In genomic region chr5:81794125-81794524, GRCm38 (mm10) we compare ENCODE assay signal across 25 mouse cellular contexts.
DNase-seq lines count a peak whose midpoint lies in the region; ATAC-seq lines count a peak whose summit lies in the region.
"Had no signal": no experiment of that assay in that cellular context is flagged by ENCODE, and none has a peak within 500 bp of the region (broad histone marks: within the 10 kb centered on the region; RNA-seq: fewer than 3 reads in every experiment).

No protein-coding gene starts in this region.

- no peaks in the 10 kb centered on the region for H3K9me3 ChIP-seq in embryonic facial prominence, embryonic 11.5 days (replicated peaks; ENCODE audit: control insufficient read depth, low read length)
- H3K9me3 ChIP-seq in embryonic facial prominence, embryonic 10.5 days = 0 out of 2 replicates have a peak, but pooled peaks cover 4% of the 10 kb centered on the region
- H3K9me3 ChIP-seq in hindbrain, embryonic 15.5 days = 0 out of 2 replicates have a peak, but pooled peaks cover 5% of the 10 kb centered on the region
- peaks cover 8% of the 10 kb centered on the region for H3K9me3 ChIP-seq in hindbrain, embryonic 10.5 days
- H3K9me3 ChIP-seq in neural tube, embryonic 11.5 days (ENCODE audit: control insufficient read depth, low read length) = no peaks in the 10 kb centered on the region
- no peaks in the 10 kb centered on the region for H3K9me3 ChIP-seq in midbrain, embryonic 16.5 days (replicated peaks; ENCODE audit: control insufficient read depth, low read length, poor library complexity, severe bottlenecking)
- H3K9me3 ChIP-seq: forebrain, embryonic 12.5 days; heart, embryonic 10.5 days; liver, embryonic 13.5 days had no signal

- H3K4me2 ChIP-seq in embryonic facial prominence, embryonic 11.5 days (ENCODE audit: low read depth, low read length) = no peak overlapping the region
- no peak overlapping the region for H3K4me2 ChIP-seq in hindbrain, embryonic 15.5 days
- H3K4me2 ChIP-seq in neural tube, embryonic 11.5 days (ENCODE audit: low read depth) = no peak overlapping the region
- no peak overlapping the region for H3K4me2 ChIP-seq in midbrain, embryonic 16.5 days (ENCODE audit: low read length)
- H3K4me2 ChIP-seq: forebrain, embryonic 12.5 days; liver, embryonic 13.5 days; neural tube, embryonic 12.5 days had no signal

- no peaks in the 10 kb centered on the region; the same call in none of the 2 replicates for H3K36me3 ChIP-seq in embryonic facial prominence, embryonic 11.5 days (replicated peaks; ENCODE audit: control insufficient read depth, insufficient read depth, low read depth, low read length)
- H3K36me3 ChIP-seq in embryonic facial prominence, embryonic 10.5 days (replicated peaks) = peaks cover 7% of the 10 kb centered on the region
- peaks cover 14% of the 10 kb centered on the region for H3K36me3 ChIP-seq in hindbrain, embryonic 15.5 days
- peaks cover 11% of the 10 kb centered on the region for H3K36me3 ChIP-seq in hindbrain, embryonic 10.5 days
- no peaks in the 10 kb centered on the region for H3K36me3 ChIP-seq in neural tube, embryonic 11.5 days (ENCODE audit: control insufficient read depth, insufficient read depth, low read length)
- peaks cover 10% of the 10 kb centered on the region for H3K36me3 ChIP-seq in midbrain, embryonic 16.5 days (ENCODE audit: control insufficient read depth, insufficient read depth, low read length)
- H3K36me3 ChIP-seq: liver, embryonic 13.5 days had no signal

- DNase-seq in embryonic facial prominence, embryonic 11.5 days (ENCODE audit: low spot score) = peak; percentile 19
- DNase-seq in embryonic facial prominence, embryonic 10.5 days (ENCODE audit: low spot score) = no peak
- DNase-seq in hindbrain, embryonic 10.5 days (ENCODE audit: low spot score) = no peak
- no peak for DNase-seq in neural tube, embryonic 11.5 days (ENCODE audit: low spot score)
- no peak for DNase-seq in neural tube, embryonic 10.5 days (ENCODE audit: extremely low spot score, low spot score)
- DNase-seq in left cerebral cortex, adult 9 months (ENCODE audit: low spot score in 2 of 2) = no peak
- DNase-seq: adrenal gland, adult 2 months; cerebellum, adult 11-12 months; cerebellum, postnatal 14 days; gastrocnemius, postnatal 10 days; heart, postnatal 4 days; kidney, adult 9 months; kidney, postnatal 36 days; liver, embryonic 13.5 days; lung, adult 2 months; lung, postnatal 14 days; right cerebral cortex, postnatal 4 days; thymus, postnatal 36 days had no signal

- H3K27me3 ChIP-seq in embryonic facial prominence, embryonic 11.5 days (ENCODE audit: control insufficient read depth, insufficient read depth, low read length) = no peaks in the 10 kb centered on the region
- H3K27me3 ChIP-seq in embryonic facial prominence, embryonic 10.5 days (replicated peaks; ENCODE audit: low read depth, poor library complexity, severe bottlenecking) = no peaks in the 10 kb centered on the region
- H3K27me3 ChIP-seq in hindbrain, embryonic 15.5 days = no peaks in the 10 kb centered on the region
- H3K27me3 ChIP-seq in hindbrain, embryonic 10.5 days (ENCODE audit: insufficient read depth, poor library complexity, severe bottlenecking) = no peaks in the 10 kb centered on the region
- no peaks in the 10 kb centered on the region for H3K27me3 ChIP-seq in neural tube, embryonic 11.5 days (ENCODE audit: control insufficient read depth, insufficient read depth, low read length)
- no peaks in the 10 kb centered on the region for H3K27me3 ChIP-seq in midbrain, embryonic 16.5 days (ENCODE audit: control insufficient read depth, insufficient read depth, low read depth, low read length)
- H3K27me3 ChIP-seq: forebrain, embryonic 12.5 days; liver, embryonic 13.5 days; neural tube, embryonic 12.5 days had no signal

- H3K4me1 ChIP-seq in embryonic facial prominence, embryonic 11.5 days (ENCODE audit: control insufficient read depth, insufficient read depth, low read length) = no peaks in the 10 kb centered on the region
- H3K4me1 ChIP-seq in embryonic facial prominence, embryonic 10.5 days = no peaks in the 10 kb centered on the region
- H3K4me1 ChIP-seq in hindbrain, embryonic 15.5 days (replicated peaks) = no peaks in the 10 kb centered on the region
- H3K4me1 ChIP-seq in hindbrain, embryonic 10.5 days (replicated peaks) = no peaks in the 10 kb centered on the region
- H3K4me1 ChIP-seq in neural tube, embryonic 11.5 days (ENCODE audit: control insufficient read depth, insufficient read depth, low read length) = no peaks in the 10 kb centered on the region
- no peaks in the 10 kb centered on the region for H3K4me1 ChIP-seq in midbrain, embryonic 16.5 days (ENCODE audit: control insufficient read depth, insufficient read depth, low read length)
- H3K4me1 ChIP-seq: forebrain, embryonic 12.5 days; heart, embryonic 10.5 days; liver, embryonic 13.5 days; neural tube, embryonic 12.5 days had no signal

- ATAC-seq in embryonic facial prominence, embryonic 11.5 days (replicated peaks; ENCODE audit: insufficient number of reproducible peaks, low FRiP score, low TSS enrichment, low read depth) = no peak
- 0 out of 2 replicates have a peak, but pooled peaks have one; percentile 51 for ATAC-seq in hindbrain, embryonic 15.5 days (ENCODE audit: low FRiP score, low read depth)
- 0 out of 2 replicates have a peak, but pooled peaks have one; percentile 16 for ATAC-seq in neural tube, embryonic 11.5 days (ENCODE audit: insufficient read depth, low FRiP score, low TSS enrichment)
- ATAC-seq in midbrain, embryonic 16.5 days = peak; percentile 71
- ATAC-seq: intestine, embryonic 16.5 days; Patski had no signal

- no peak overlapping the region for H3K4me3 ChIP-seq in embryonic facial prominence, embryonic 11.5 days (ENCODE audit: low read depth, low read length)
- no peak overlapping the region for H3K4me3 ChIP-seq in embryonic facial prominence, embryonic 10.5 days
- no peak overlapping the region for H3K4me3 ChIP-seq in hindbrain, embryonic 15.5 days
- no peak overlapping the region for H3K4me3 ChIP-seq in hindbrain, embryonic 10.5 days
- H3K4me3 ChIP-seq in neural tube, embryonic 11.5 days (ENCODE audit: low read depth, low read length) = no peak overlapping the region
- no peak overlapping the region for H3K4me3 ChIP-seq in midbrain, embryonic 16.5 days (ENCODE audit: low read depth, low read length)
- H3K4me3 ChIP-seq: forebrain, embryonic 12.5 days; heart, embryonic 10.5 days; liver, embryonic 13.5 days; neural tube, embryonic 12.5 days had no signal

- WGBS in embryonic facial prominence, embryonic 11.5 days = 88% methylated on average over 9 of the region's 9 CpGs
- WGBS in embryonic facial prominence, embryonic 10.5 days = 91% methylated on average over 9 of the region's 9 CpGs
- 82% methylated on average over 9 of the region's 9 CpGs for WGBS in hindbrain, embryonic 15.5 days
- WGBS in hindbrain, embryonic 10.5 days = 92% methylated on average over 9 of the region's 9 CpGs
- 95% methylated on average over 9 of the region's 9 CpGs for WGBS in neural tube, embryonic 11.5 days
- 76% methylated on average over 9 of the region's 9 CpGs for WGBS in midbrain, embryonic 16.5 days

- no peak overlapping the region for H3K27ac ChIP-seq in embryonic facial prominence, embryonic 11.5 days (replicated peaks; ENCODE audit: low read depth, low read length)
- H3K27ac ChIP-seq in embryonic facial prominence, embryonic 10.5 days (replicated peaks) = no peak overlapping the region
- H3K27ac ChIP-seq in hindbrain, embryonic 15.5 days (replicated peaks) = no peak overlapping the region
- H3K27ac ChIP-seq in hindbrain, embryonic 10.5 days = no peak overlapping the region
- H3K27ac ChIP-seq in neural tube, embryonic 11.5 days (ENCODE audit: low read depth, low read length) = no peak overlapping the region
- H3K27ac ChIP-seq in midbrain, embryonic 16.5 days (ENCODE audit: low read length) = no peak overlapping the region
- H3K27ac ChIP-seq: forebrain, embryonic 12.5 days; heart, embryonic 10.5 days; liver, embryonic 13.5 days; neural tube, embryonic 12.5 days had no signal

- no peak overlapping the region for H3K9ac ChIP-seq in embryonic facial prominence, embryonic 11.5 days (replicated peaks; ENCODE audit: low read length)
- no peak overlapping the region for H3K9ac ChIP-seq in hindbrain, embryonic 15.5 days
- no peak overlapping the region for H3K9ac ChIP-seq in neural tube, embryonic 11.5 days (ENCODE audit: low read length)
- no peak overlapping the region for H3K9ac ChIP-seq in midbrain, embryonic 16.5 days (ENCODE audit: low read depth, low read length)
- H3K9ac ChIP-seq: forebrain, embryonic 12.5 days; liver, embryonic 13.5 days; neural tube, embryonic 12.5 days had no signal
